Mouse (Mus musculus) naive thymus-derived CD4-positive, alpha-beta T cell, adult 2 months (primary cell): ENCODE data around the gene Add3.
A peak's percentile ranks its signal among the peaks of the same experiment; 100 is the strongest.

ENCODE experiments used
- DNase-seq: peaks from one replicate; pipeline ENCODE4 v3.0.0-alpha.2; 2011; ENCODE audit warnings: low read depth

Add3 gene

DNA sequence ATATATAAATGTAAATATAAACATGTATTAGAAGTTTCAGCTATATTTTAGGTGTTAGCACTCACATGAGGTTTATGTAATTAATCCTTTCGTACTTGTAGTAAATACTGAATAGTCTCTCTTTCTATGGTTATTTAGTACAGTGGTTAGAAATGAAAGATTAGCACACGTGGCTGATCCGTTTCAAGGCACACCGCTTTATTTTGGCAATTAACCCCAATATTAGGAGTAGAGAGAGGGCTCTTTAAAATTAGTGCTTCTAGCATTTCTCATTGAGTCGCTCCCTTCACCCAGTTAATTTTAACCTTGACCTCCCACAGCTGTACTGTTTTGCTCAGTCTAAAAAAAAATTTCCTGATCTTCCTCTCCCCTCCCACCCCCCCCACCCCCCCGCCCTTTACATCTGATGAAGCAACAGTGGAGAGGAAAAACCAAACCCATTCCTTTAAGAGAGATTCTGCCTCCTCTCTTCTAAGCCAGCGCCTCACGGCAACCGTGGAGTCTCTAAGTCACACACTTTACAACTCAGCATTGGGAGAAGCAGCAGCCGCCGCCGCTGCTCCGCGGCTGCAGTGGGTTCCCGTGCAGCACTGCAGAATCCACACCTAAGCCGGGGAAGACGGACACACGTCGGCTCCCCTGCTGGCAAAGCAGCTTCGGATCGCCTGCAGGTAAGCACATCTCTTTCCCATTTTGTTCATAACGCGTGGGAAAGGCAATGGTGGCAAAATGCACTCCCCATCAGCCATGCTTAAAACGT is at the start of gene Add3:
Add3 (plus strand) TSS at position 400 of the 760 bp plus-strand sequence.
- DNase-seq, result peak; percentile 59

- DNase-seq, result no peak
These were observed 49.6 kb upstream of the Add3 start for GRCm38 (mm10) chr19:53090677-53091076.

GRCm38 (mm10) chr19:53092251-53092650 is 48.0 kb upstream of the Add3 start:
- DNase-seq, result no peak

DNA sequence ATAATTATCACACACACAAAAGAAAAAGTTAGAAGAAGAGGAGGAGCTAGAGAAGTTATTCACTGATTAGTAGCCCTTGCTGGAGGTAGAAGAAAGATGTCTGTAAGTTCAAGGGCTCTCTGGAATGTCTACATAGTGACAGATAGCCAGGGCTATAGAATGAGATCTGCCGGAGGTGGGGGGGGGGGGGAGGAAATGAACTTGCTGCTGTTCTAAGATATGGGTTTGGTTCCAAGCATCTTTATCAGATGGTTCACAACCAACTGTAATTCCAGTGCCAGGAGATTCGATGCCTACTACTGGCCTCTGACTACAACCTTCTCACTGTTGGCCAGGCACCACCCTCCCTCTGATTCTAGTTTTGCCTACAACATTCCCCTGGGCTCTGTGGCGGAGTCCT is 46.9 kb upstream of the Add3 start:
- DNase-seq, result no peak

GRCm38 (mm10) chr19:53094684-53095083 is 45.6 kb upstream of the Add3 start:
- DNase-seq, result no peak

DNA sequence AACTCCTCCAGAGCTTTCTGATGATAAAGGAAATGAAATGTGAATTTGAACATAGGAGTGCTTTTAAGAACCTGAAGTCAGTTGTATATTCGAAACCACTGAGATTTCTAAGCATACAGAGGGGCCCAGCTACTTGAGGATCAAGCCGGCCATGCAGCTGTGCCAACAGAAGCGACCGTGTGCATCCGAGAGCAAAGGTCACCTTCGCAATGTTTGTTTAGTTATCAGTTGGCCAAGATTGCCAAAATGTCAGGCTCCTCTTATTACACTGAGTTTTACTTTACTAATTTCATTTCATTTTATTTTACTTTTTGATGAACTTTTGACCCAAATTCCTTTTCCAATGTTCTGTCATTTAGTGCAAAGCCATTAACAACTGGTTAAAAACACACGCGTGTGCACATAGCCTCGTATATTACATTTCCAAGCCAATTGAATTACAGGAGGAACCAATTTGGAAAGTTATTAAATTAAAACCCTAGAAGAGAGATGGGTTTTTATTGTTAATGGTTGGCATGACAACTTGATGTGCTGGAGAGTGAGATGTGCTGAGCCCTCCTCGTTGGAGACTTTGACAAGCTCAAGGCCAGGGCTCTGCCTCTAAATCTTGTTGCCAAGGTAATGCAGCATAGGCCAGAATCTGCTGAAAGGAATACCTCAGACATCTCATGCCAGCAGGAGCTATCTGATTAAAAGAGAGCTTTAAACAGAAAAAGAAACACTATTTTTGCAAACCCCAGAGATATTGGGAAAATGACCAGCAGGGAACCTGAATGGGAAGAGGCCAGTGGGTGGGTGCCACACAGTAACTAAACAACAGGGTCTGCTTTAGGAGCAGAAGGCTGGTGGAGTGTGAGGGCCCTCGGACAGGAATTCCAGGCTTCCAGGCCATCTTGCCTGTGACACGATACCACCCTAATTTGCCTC is 38.6 kb upstream of the Add3 start:
- DNase-seq, result no peak

- DNase-seq, result no peak
These were observed 34.7 kb upstream of the Add3 start for GRCm38 (mm10) chr19:53105374-53106090.

- peak; percentile 58 for DNase-seq
These were observed 33.3 kb upstream of the Add3 start for GRCm38 (mm10) chr19:53106952-53107351.

DNA sequence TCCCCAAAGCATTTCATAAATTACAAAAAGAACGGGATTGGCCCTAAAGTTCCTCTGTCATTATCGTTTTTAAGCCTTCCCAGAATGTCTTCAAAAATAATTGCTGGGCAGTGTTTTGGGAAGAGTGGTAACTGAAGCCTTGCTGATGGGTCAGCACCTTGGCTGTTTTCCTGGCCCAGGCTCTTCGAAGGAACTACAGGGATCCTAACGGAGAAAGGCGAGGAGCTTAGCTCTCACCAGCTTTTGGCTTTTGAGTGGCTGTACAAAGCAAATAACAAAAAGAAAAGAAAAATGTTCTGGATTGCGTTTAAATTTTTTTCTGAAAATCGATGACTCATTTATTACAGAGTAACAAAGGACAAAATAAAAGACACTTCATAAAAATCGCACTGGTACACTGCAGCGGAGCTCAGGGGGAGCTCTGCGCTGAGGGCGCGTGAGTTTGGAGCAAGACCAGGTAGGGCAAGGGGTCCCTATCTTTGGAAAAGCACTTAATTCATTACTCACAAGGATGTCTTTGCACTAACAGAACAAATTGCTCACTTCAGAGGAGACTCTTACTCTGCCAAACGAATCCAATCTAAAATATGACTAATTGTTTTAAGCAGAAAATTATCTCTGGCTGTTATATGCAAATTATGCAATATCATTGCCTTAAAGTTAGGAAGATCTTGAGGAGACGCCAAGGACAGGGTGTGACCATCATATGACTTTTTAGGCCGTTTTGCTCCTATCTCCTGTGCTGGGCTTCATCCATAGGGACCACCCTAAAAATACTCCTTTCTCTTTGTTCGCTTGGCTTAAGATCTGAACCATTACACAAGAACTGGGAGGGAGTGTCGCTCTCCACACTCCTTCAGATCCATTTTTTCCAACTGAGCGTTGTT is 32.6 kb upstream of the Add3 start:
- no peak for DNase-seq

DNA sequence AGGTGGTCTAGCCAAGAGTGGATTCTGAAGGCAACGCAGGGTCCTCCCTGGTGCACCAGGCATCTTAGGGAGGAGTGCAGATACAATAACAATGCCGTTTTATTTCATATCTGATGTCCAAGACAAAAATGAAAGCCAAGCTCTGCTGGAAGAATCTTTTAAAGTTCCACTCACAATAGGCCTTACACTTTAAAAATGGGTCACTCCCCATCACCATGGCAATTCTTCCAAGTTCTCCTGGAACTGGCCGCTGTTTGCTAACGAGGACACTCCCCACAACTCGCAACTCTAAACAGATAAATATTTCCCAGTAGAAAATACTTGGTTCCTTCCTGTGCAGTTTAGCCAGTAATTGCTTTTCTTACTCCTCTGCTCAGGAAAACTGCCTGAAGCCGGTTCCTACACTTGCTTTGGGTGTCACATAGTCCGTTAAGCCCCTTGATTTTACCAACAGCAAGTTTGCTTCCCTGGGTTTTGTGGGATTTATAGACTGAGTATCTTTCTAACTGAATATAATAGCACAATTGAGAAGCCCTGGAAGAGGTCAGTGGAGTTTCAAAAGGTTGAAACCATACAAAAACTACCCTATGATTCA is 28.1 kb upstream of the Add3 start:
- no peak for DNase-seq

- peak; percentile 43 for DNase-seq
These were observed 20.9 kb upstream of the Add3 start for GRCm38 (mm10) chr19:53119255-53119795.

- DNase-seq, result no peak
These were observed 19.8 kb upstream of the Add3 start for GRCm38 (mm10) chr19:53120483-53120882.

DNA sequence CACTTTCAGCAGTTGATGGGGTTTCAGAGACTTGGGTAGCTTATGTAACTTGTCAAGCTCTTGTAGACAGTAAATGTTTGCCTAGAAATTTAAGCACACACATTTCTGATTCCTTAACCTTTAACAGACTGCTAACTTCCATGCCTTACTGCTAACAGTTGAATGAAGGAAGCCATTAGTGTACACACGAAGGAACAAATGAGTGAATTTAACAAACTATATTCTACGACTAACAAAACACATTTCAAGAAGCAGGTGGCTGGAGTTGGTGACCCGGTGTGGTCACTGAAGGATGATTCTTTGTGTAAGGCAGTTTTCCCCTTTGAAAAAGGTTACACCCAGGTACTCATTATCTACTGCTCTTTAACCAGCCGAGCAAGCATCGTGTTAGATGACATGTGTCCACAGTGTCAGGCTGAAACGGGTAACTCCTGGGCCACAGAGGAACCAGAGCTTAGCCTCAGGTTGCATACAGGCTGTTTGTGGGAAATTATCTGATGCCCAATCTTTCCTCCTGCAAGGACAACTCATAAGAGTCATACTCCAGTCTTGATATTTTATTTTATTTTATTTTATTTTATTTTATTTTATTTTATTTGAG is 17.5 kb upstream of the Add3 start:
- no peak for DNase-seq

- no peak for DNase-seq
These were observed 16.9 kb upstream of the Add3 start for GRCm38 (mm10) chr19:53123301-53123700.

- DNase-seq, result no peak
These were observed 14.6 kb upstream of the Add3 start for GRCm38 (mm10) chr19:53125679-53126078.

- no peak for DNase-seq
These were observed 13.7 kb upstream of the Add3 start for GRCm38 (mm10) chr19:53126546-53126945.

DNA sequence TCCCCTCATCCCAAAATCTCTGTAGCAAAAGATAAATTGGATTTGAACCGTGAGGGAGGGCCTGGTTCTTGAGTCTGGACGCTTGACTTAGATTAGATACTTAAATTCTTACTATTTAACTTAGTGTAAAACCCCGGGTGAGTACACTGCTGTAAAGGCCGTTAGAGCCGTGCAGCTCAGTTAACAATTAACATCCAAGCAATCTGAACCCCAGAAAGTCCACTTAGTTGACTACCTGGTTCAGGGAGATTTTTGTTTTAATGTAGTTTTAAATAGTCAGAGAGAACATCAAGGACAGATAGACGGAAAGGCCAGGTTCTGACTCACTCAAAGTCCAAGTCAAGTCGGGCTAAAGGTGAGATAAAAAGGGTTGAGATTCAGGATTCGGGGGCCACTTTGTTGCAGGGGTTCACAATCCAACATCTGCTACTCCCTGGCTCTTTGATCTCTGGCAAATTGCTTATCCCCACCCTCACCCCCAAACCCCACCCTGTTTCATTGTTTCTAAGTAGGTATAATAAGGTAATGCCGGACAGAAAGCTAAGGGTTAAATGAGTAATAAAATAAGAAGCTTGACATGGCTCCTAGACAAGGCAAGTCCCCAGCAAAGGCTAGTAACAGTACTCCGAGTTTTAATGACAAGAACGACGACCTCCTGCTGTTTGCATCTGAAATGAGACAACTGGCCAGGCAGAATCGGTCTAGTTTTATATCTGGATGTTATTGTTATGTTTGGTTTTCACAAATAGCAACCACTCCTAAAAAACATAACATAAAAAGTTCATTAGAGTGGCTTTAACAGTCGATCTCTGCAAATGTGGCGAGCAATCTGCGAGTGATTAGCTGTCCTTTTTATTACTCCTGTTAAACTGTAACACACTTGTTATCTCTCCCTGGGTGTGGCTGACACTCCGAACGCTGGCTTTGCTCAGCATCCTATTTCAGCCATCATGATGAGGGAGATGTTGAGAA is 12.6 kb upstream of the Add3 start:
- DNase-seq, result no peak

DNA sequence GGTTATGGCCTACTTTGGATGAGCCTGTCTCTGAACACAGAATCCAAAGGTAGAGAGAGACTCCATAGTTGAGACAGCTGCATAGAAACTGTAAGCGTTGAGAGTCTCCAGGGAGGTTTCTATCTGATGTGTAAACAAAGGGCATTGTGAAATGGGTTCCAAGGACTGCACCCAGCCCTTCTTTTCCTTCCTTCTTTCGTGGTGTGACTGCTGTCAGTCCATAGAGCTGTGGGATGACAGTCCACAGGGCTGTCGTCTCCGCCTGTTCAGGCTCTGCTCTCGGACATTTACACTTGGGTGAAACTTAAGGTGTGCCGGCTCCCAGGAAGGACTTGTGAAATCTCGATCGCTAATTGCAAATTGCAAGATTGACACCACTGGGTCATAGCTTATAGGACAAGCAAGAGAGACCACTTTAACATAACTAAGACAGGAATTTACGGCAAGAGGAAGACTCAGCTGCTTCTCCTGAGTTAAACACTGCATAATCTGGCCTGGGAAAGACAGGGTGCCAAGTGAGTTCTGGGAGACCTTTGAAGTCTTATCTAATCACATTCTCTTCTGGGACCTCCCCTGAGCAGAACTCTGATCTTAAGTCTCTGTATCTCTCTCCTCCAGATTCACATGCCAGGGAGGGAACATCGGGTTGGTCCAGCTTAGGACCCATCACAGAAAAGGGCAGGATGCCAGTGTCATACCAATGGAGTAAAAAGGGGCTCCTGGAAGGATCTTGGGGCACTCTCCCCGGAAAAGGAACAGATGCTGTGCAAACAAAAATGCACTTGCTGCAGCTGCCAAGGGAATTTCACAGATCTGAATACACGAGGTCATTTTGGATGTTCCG is 11.5 kb upstream of the Add3 start:
- DNase-seq, result no peak
